Mouse (Mus musculus) adrenal gland, postnatal 36 days (tissue): ENCODE results near the gene Cdca7. TPM values are rescaled to one million over a fixed set of nuclear protein-coding genes. Genes with fewer than 3 reads are reported as not detected.

ENCODE experiments used
- DNase-seq, 2 experiments: peaks; one replicate each; pipeline ENCODE4 v3.0.0; 2021; ENCODE audit warnings: mixed read lengths in 1 of 2
- total RNA-seq, 2 experiments: library from RNA; stranded (reverse); gene quantifications; 2 replicates each; pipeline ENCODE4 v1.2.3; 2021

The Cdca7 gene
- total RNA-seq, 2 experiments from 2014 or later = 3.6 to 4.3 TPM

GRCm38 (mm10) chr2:72491650-72492049, 15.7 kb downstream of the Cdca7 start:
- DNase-seq = no peak

DNA sequence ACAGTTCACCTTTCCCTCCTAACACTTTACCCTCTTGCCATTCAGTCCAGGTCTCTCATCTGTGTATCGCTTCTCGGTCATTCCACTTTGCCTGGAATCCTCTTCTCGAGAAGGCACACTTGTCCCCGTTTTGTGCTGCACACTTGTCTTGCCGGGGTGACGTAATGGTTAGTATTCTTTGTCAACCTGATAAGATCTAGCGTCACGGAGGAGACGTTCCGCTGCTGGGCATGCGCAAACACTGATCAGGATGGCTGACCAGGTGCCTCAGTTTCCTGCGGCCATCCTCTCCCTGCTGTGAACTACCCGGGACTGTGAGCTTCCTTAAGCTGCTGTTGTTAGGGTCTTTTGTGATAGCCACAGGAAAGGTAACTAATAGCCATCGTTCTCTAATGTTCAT, 17.1 kb downstream of the Cdca7 start:
- no peak for DNase-seq

- no peak for DNase-seq
These were observed 23.2 kb downstream of the Cdca7 start for GRCm38 (mm10) chr2:72499074-72499721.

GRCm38 (mm10) chr2:72499782-72500411, 23.9 kb downstream of the Cdca7 start:
- DNase-seq = no peak

- DNase-seq = no peak
These were observed 26.3 kb downstream of the Cdca7 start for GRCm38 (mm10) chr2:72502041-72502813.

DNA sequence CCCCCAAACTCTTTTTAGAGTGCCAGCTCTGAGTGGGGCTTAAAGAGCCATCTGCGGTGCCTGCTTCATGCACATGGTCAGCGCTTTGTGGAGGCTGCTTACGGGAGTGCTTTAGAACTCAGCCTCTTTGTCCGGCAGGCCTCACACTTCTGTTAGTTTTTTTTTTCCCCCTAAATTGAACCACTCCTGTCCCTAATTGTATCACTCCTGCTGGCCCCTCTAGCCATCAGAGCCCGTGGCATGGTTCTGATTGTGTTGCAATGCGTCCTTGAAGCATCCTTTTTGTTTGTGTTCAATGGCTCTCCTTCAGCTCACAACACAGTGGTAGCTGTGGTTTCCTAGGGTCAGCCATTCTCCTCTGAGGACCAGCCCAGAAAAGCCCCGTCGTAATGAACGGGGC, 27.7 kb downstream of the Cdca7 start:
- DNase-seq = no peak

- no peak for DNase-seq
These were observed 32.1 kb downstream of the Cdca7 start for GRCm38 (mm10) chr2:72507855-72508635.

DNA sequence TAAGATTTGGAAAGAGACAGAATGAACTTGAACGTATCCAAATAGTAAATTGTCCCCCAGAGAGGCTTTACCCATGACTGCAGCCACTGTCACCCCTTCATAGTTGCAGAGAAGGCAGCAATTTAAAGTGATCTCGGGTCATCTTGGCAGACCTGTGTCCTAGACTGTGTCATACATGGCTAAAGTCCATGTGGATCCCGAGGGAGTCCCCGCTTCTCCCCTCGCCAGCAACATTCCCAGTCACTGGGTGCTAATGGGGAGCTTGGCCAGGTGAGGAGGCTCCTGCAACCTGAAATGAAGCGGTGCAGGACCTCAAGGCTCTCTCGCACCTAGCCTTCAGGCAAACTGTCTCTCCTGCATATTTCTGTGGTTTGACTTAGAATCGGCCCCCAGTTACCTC, 32.9 kb downstream of the Cdca7 start:
- DNase-seq = peak in 1 of 2 experiments; percentile 7

GRCm38 (mm10) chr2:72515526-72515925, 39.6 kb downstream of the Cdca7 start:
- DNase-seq = no peak

GRCm38 (mm10) chr2:72515971-72516719, 40.2 kb downstream of the Cdca7 start:
- peak; percentile 76 to 87 for DNase-seq

GRCm38 (mm10) chr2:72516720-72517089, 40.7 kb downstream of the Cdca7 start:
- no peak for DNase-seq

- DNase-seq = no peak
These were observed 48.1 kb downstream of the Cdca7 start for GRCm38 (mm10) chr2:72524022-72524421.

GRCm38 (mm10) chr2:72525556-72525955, 49.6 kb downstream of the Cdca7 start:
- no peak for DNase-seq

- DNase-seq = no peak
These were observed 53.0 kb downstream of the Cdca7 start for GRCm38 (mm10) chr2:72529026-72529357.

DNA sequence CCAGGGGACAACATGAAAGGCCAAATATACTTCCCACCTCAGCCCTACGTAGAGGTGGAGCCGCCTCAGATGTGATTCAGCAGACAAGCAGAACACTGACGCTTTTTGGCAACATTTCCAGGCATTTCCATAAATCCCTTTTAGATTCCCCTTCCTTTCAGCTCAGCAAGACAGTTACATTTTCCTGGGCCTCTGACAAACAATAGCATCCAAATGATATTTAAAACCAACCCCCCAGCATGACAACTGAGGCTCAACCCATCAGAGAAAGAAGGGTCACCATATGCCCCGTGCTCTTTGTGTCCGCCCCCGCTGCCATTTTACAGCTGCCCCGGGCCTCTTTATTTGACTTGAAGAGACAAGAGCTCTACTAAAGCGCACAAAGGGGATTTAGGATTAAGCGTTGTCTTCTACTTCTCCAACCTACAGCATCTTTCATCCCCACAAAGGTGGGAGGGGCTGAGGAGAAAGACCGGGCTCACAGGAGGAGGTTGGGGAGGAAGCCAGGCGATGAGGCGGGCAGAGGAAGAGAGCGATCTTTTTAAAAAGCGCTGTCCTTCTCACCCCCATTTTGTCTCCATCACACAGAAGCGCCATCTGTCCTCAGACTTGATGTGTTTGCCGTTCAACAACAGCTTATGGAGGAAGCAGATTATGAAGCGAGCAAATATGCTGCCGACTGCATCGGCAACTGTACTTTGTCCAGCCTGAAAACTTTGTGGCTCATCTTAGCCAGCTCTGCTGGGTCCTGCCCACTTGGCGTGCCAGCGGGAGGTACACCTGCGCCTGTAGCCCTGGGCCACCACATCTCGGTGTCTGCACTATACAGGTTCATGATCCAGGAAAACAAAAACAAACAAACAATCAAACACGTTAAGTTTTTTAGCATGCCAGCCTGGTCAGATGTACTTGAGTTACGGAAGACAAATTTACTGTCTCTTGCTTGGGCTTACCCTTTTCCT, 53.7 kb downstream of the Cdca7 start:
- no peak for DNase-seq

DNA sequence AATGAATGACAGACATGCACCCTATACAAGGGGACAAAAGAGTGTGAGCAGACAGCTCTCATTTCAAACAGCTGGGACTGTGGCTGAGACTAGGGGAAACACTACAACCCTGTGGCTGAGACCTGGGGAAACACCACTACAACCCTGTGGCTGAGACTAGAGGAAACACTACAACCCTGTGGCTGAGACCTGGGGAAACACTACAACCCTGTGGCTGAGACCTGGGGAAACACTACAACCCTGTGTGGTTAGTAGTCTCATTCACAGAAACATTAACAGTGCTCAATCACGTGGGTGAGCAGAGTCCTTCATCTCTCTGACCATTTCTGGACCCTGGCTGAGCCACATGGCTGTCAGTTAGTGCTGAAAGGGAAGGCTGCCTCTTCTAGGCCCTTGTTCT, 59.9 kb downstream of the Cdca7 start:
- no peak for DNase-seq
